Mouse (Mus musculus): Measurements from ENCODE around the gene Siglecg.

DNA sequence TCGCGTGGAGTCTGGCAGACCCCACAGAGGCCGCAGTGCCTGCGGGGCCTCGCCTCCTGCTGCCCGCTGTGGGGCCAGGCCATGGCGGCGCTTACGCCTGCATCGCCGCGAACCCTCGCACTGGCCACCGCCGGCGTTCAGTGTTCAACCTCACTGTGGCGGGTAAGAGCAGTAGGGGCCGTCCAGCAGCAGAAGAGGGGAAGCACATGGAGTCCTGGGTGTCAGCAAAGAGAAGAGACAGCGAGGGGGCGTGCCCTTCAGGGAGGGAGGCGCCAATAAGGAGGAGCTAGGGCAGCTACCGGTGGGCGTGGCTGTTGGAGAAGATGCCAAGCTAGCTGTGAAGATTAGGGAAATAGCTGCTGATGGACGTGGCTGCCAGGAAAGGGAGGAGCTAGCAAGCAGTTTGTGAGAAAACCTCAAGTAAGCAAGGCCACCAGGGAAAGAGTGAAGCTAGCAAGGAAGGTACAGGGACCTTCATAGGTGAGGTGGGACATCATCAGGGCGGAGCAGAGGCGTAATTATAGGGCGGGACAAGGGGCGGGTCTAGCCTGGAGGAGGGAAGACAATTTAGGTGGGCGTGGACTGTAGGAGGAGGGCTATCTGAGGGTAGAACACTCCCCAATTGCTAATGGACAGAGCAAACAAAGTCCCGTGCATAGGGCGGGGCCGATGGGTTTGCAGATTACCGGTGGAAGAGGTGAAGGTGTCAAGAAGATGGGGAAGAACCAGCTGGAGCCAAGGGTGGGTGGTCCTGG, 57.5 kb downstream of the Siglecg start:
- no peak for TF ChIP-seq GATA1 (IDR thresholded peaks at IDR 0.05; ENCODE audit: borderline replicate concordance, low read length)
- no peak for TF ChIP-seq FLI1 (IDR thresholded peaks at IDR 0.05; ENCODE audit: low read length)

Measured in megakaryocyte, embryonic 14.5 days (primary cell).